In genomic region chr2:102550910-102551582, GRCm38 (mm10) we compare ENCODE assay signal across 9 mouse cellular contexts. TPM values are rescaled to one million over a fixed set of nuclear protein-coding genes. Genes with fewer than 3 reads are reported as not detected.
DNase-seq lines count a peak whose midpoint lies in the region; ATAC-seq lines count a peak whose summit lies in the region.
"Had no signal": no experiment of that assay in that cellular context is flagged by ENCODE, and none has a peak within 500 bp of the region (broad histone marks: within the 10 kb centered on the region; RNA-seq: fewer than 3 reads in every experiment).

No protein-coding gene starts in this region.

- peak overlapping the region; percentile 73 for H3K4me2 ChIP-seq in heart, embryonic 13.5 days
- 0 out of 2 replicates have a peak overlapping the region, but pooled peaks have one; percentile 69 for H3K4me2 ChIP-seq in neural tube, embryonic 12.5 days (replicated peaks)

- H3K4me1 ChIP-seq in heart, embryonic 13.5 days = peaks cover 25% of the 10 kb centered on the region
- H3K4me1 ChIP-seq in neural tube, embryonic 12.5 days = 0 out of 2 replicates have a peak, but pooled peaks cover 4% of the 10 kb centered on the region

- peaks cover 46% of the 10 kb centered on the region for H3K27me3 ChIP-seq in heart, embryonic 13.5 days (replicated peaks)
- peaks cover 16% of the 10 kb centered on the region; the same call in 1 of the 2 replicates for H3K27me3 ChIP-seq in neural tube, embryonic 12.5 days (replicated peaks)

- H3K9me3 ChIP-seq in heart, embryonic 13.5 days = no peaks in the 10 kb centered on the region
- H3K9me3 ChIP-seq in neural tube, embryonic 12.5 days = no peaks in the 10 kb centered on the region

- no peaks in the 10 kb centered on the region for H3K36me3 ChIP-seq in heart, embryonic 13.5 days
- H3K36me3 ChIP-seq in neural tube, embryonic 12.5 days = no peaks in the 10 kb centered on the region

- no peak for ATAC-seq in heart, embryonic 13.5 days (ENCODE audit: extremely low read depth, insufficient number of reproducible peaks, low FRiP score, low TSS enrichment)
- ATAC-seq in neural tube, embryonic 12.5 days (ENCODE audit: low FRiP score, low read depth) = no peak
- ATAC-seq: inflammation-experienced regulatory T-cells, adult 6 months had no signal

- peak overlapping the region; percentile 46 for H3K4me3 ChIP-seq in heart, embryonic 13.5 days
- H3K4me3 ChIP-seq in neural tube, embryonic 12.5 days = no peak overlapping the region

- WGBS in heart, embryonic 13.5 days = 17% methylated on average over 6 of the region's 6 CpGs
- WGBS in neural tube, embryonic 12.5 days = 41% methylated on average over 6 of the region's 6 CpGs

- H3K9ac ChIP-seq in heart, embryonic 13.5 days = no peak overlapping the region
- H3K9ac ChIP-seq in neural tube, embryonic 12.5 days = no peak overlapping the region

- intact Hi-C loops in heart, postnatal 10 days (cut with DNase I) = no loop called here

- H3K27ac ChIP-seq in heart, embryonic 13.5 days (replicated peaks) = no peak overlapping the region
- H3K27ac ChIP-seq in neural tube, embryonic 12.5 days = no peak overlapping the region

- no peak for DNase-seq in heart, postnatal 10 days
- DNase-seq in neural tube, embryonic 10.5 days (ENCODE audit: extremely low spot score, low spot score) = no peak
- DNase-seq in kidney, postnatal 4 days = peak; percentile 18 to 48
- DNase-seq in adrenal gland, adult 8-10 months = no peak
- no peak for DNase-seq in adrenal gland, postnatal 36 days
- no peak for DNase-seq in right cerebral cortex, postnatal 25 days

RNA-seq across cellular contexts. Expression of gene Pamr1, which starts 1.2 kb away (rescaled TPM):
- polyA plus RNA-seq in heart, embryonic 13.5 days (2015; fragmentation: Nextera tagmentation; extraction: Ambion mirVana) = 1.4 and 2.2 TPM in 2 replicates
- 1 to 10 TPM; 8.9 to 9.7 TPM for total RNA-seq in heart, postnatal 10 days (2021)
- 5.2 TPM in 2 replicates for polyA plus RNA-seq in neural tube, embryonic 12.5 days (2016; fragmentation: Nextera tagmentation; extraction: Ambion mirVana)
- 1 to 10 TPM; 1.3 to 3.3 (median 2.1) TPM for total RNA-seq in adrenal gland, adult 8-10 months (2022)
- 1 to 10 TPM; 2.0 to 2.3 TPM for total RNA-seq in adrenal gland, postnatal 36 days (2021)
- polyA plus RNA-seq: inflammation-experienced regulatory T-cells, adult 6 months had no signal

Comparison
In these comparisons a context has a peak if more than half of its experiments do, and no peak if none do; other contexts are left out.
1. DNase-seq: peak in kidney, postnatal 4 days (2 of 2); none in heart, postnatal 10 days (0 of 2), neural tube, embryonic 10.5 days (single experiment), adrenal gland, adult 8-10 months (single experiment), adrenal gland, postnatal 36 days (0 of 2) and right cerebral cortex, postnatal 25 days (single experiment).